In genomic region chr6:32179346-32180011, GRCm38 (mm10) we compare ENCODE assay signal across 10 mouse cellular contexts.
A peak's percentile ranks its signal among the peaks of the same experiment; 100 is the strongest.
DNase-seq lines count a peak whose midpoint lies in the region; ATAC-seq and TF ChIP-seq lines count a peak whose summit lies in the region.
"Had no signal": no experiment of that assay in that cellular context is flagged by ENCODE, and none has a peak within 500 bp of the region (broad histone marks: within the 10 kb centered on the region; RNA-seq: fewer than 3 reads in every experiment).

No protein-coding gene starts in this region.

- no peak overlapping the region for H3K9ac ChIP-seq in hindbrain, postnatal 0 days (replicated peaks; ENCODE audit: low read length)
- H3K9ac ChIP-seq in hindbrain, embryonic 14.5 days = no peak overlapping the region
- no peak overlapping the region for H3K9ac ChIP-seq in liver, embryonic 12.5 days

- H3K4me1 ChIP-seq in hindbrain, postnatal 0 days (ENCODE audit: insufficient read depth, low read length) = no peaks in the 10 kb centered on the region
- H3K4me1 ChIP-seq in hindbrain, embryonic 14.5 days (replicated peaks; ENCODE audit: control insufficient read depth, insufficient read depth, low read length) = no peaks in the 10 kb centered on the region
- H3K4me1 ChIP-seq in liver, embryonic 12.5 days = 0 out of 2 replicates have a peak, but pooled peaks cover 5% of the 10 kb centered on the region

- no peak overlapping the region for H3K4me3 ChIP-seq in hindbrain, postnatal 0 days (ENCODE audit: low read length)
- no peak overlapping the region for H3K4me3 ChIP-seq in hindbrain, embryonic 14.5 days (replicated peaks; ENCODE audit: low read length)
- H3K4me3 ChIP-seq in liver, embryonic 12.5 days = no peak overlapping the region

- ATAC-seq in hindbrain, postnatal 0 days = 0 out of 2 replicates have a peak, but pooled peaks have one; percentile 18
- ATAC-seq in hindbrain, embryonic 14.5 days (ENCODE audit: low FRiP score) = no peak
- ATAC-seq in frontal cortex, adult (ENCODE audit: low TSS enrichment) = no peak
- no peak for ATAC-seq in liver, embryonic 12.5 days
- ATAC-seq: midbrain, embryonic 16.5 days had no signal

- peaks cover 3% of the 10 kb centered on the region; the same call in 1 of the 2 replicates for H3K36me3 ChIP-seq in hindbrain, postnatal 0 days (ENCODE audit: insufficient read depth, low read length)
- peaks cover 63% of the 10 kb centered on the region for H3K36me3 ChIP-seq in hindbrain, embryonic 14.5 days (replicated peaks; ENCODE audit: control insufficient read depth, insufficient read depth)
- H3K36me3 ChIP-seq in liver, embryonic 12.5 days = no peaks in the 10 kb centered on the region

- no peak for TF ChIP-seq CTCF in hindbrain, postnatal 0 days (IDR thresholded peaks at IDR 0.05; ENCODE audit: low read depth)

- intact Hi-C loops in heart, postnatal 14 days (cut with DNase I) = no loop called here

- no peak overlapping the region for H3K4me2 ChIP-seq in hindbrain, postnatal 0 days (ENCODE audit: low read depth, low read length)
- H3K4me2 ChIP-seq in hindbrain, embryonic 14.5 days (replicated peaks) = no peak overlapping the region
- no peak overlapping the region for H3K4me2 ChIP-seq in liver, embryonic 12.5 days

- no peaks in the 10 kb centered on the region for H3K27me3 ChIP-seq in hindbrain, postnatal 0 days (ENCODE audit: insufficient read depth, low read length)
- no peaks in the 10 kb centered on the region for H3K27me3 ChIP-seq in hindbrain, embryonic 14.5 days (ENCODE audit: control insufficient read depth, insufficient read depth, low read length)
- no peaks in the 10 kb centered on the region for H3K27me3 ChIP-seq in liver, embryonic 12.5 days (replicated peaks)

- no peaks in the 10 kb centered on the region for H3K9me3 ChIP-seq in hindbrain, postnatal 0 days (ENCODE audit: low read length)
- no peaks in the 10 kb centered on the region for H3K9me3 ChIP-seq in hindbrain, embryonic 14.5 days (ENCODE audit: control insufficient read depth, low read length)
- H3K9me3 ChIP-seq in liver, embryonic 12.5 days (replicated peaks) = no peaks in the 10 kb centered on the region

- H3K27ac ChIP-seq in hindbrain, postnatal 0 days = no peak overlapping the region
- no peak overlapping the region for H3K27ac ChIP-seq in hindbrain, embryonic 14.5 days
- no peak overlapping the region for H3K27ac ChIP-seq in liver, embryonic 12.5 days

- WGBS in hindbrain, postnatal 0 days = 96% methylated on average over 2 of the region's 2 CpGs
- WGBS in hindbrain, embryonic 14.5 days = 83% methylated on average over 2 of the region's 2 CpGs
- WGBS in liver, embryonic 12.5 days (ENCODE audit: insufficient replicate concordance) = 68% methylated on average over 2 of the region's 2 CpGs

- no peak for DNase-seq in hindbrain, postnatal 0 days (ENCODE audit: low spot score)
- DNase-seq in hindbrain, embryonic 14.5 days (ENCODE audit: low spot score) = no peak
- DNase-seq in embryo, embryonic 9.5 days (ENCODE audit: extremely low spot score) = peak; percentile 42
- DNase-seq in heart, postnatal 14 days = peak; percentile 20 to 28
- peak; percentile 63 for DNase-seq in mesoderm, embryonic 11.5 days (ENCODE audit: low read depth, low spot score)
- no peak for DNase-seq in testis, postnatal 14 days (ENCODE audit: low spot score)
- DNase-seq: adrenal gland, adult 8-10 months had no signal

Comparison
In these comparisons a context has a peak if more than half of its experiments do, and no peak if none do; other contexts are left out.
1. DNase-seq: peak in embryo, embryonic 9.5 days (single experiment), heart, postnatal 14 days (2 of 2) and mesoderm, embryonic 11.5 days (single experiment); none in hindbrain, postnatal 0 days (single experiment), hindbrain, embryonic 14.5 days (single experiment) and testis, postnatal 14 days (single experiment).